Mouse (Mus musculus) midbrain, embryonic 15.5 days (tissue): ENCODE measurements around the gene Angptl8. TPM values are rescaled to one million over a fixed set of nuclear protein-coding genes. Genes with fewer than 3 reads are reported as not detected.
A peak's percentile ranks its signal among the peaks of the same experiment; 100 is the strongest.

ENCODE experiments used
- ATAC-seq: fragments of 200-750 bp; cut with Nextera tagmentation; replicated peaks from 2 replicates; pipeline ENCODE4 v1.8.0; 2017; ENCODE audit warnings: moderate TSS enrichment
- H3K27ac ChIP-seq: fragments of 300-500 bp; sonication (generic); 2 replicates; pipeline ENCODE4 v1.5.1; 2015; ENCODE audit warnings: mild to moderate bottlenecking, inconsistent platforms
- H3K27me3 ChIP-seq: fragments of 300-500 bp; sonication (generic); replicated peaks from 2 replicates; pipeline ENCODE4 v1.6.1; 2015; ENCODE audit warnings: inconsistent platforms
- H3K36me3 ChIP-seq: fragments of 300-500 bp; sonication (generic); replicated peaks from 2 replicates; pipeline ENCODE4 v1.6.1; 2015; ENCODE audit warnings: inconsistent platforms
- H3K4me1 ChIP-seq: fragments of 300-500 bp; sonication (generic); 2 replicates; pipeline ENCODE4 v1.6.1; 2015; ENCODE audit warnings: inconsistent platforms
- H3K4me2 ChIP-seq: fragments of 300-500 bp; sonication (generic); 2 replicates; pipeline ENCODE4 v1.6.1; 2015; ENCODE audit warnings: inconsistent platforms, mild to moderate bottlenecking, moderate library complexity
- H3K4me3 ChIP-seq: fragments of 300-500 bp; sonication (generic); 2 replicates; pipeline ENCODE4 v1.5.1; 2015; ENCODE audit warnings: mild to moderate bottlenecking, inconsistent platforms
- H3K9ac ChIP-seq: fragments of 300-500 bp; sonication (generic); 2 replicates; pipeline ENCODE4 v1.6.1; 2015; ENCODE audit warnings: mild to moderate bottlenecking, inconsistent platforms
- H3K9me3 ChIP-seq: fragments of 300-500 bp; sonication (generic); 2 replicates; pipeline ENCODE4 v1.6.1; 2016; ENCODE audit warnings: inconsistent platforms
- WGBS: fragments of 180-500 bp; shearing (Covaris S2); methylation state at CpG from one replicate; pipeline ENCODE4 v1.1.7; 2015; ENCODE audit warnings: mixed read lengths; 5-methylcytosine and 5-hydroxymethylcytosine counted together
- polyA plus RNA-seq: library from polyadenylated mRNA; unstranded; fragments of >200 nt; fragmentation: Nextera tagmentation; extraction: Ambion mirVana; gene quantifications from 2 replicates; pipeline ENCODE4 v1.2.1, GENCODE M21; 2015

Angptl8 gene
- polyA plus RNA-seq, 1 experiment from 2014 or later = 0.74 TPM

DNA sequence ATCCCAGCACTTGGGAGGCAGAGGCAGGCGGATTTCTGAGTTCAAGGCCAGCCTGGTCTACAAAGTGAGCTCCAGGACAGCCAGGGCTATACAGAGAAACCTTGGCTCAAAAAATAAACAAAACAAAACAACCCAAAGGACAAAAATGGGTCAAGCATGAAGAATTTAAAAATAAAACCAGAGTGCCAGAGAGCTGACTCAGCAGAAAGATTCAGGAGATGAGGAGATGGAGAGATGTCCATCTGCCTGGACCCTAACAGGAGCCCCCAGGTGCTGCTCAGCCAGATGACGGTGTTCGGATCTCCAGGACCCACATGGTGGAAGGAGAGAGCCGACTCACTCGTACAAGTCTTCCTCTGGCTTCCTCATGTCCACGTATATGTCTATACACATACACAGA lies 16.7 kb upstream of the Angptl8 start:
- Histone ChIP-seq H3K9ac (no peak overlapping the region), H3K27ac (no peak overlapping the region), H3K9me3 (no peaks in the 10 kb centered on the region), H3K4me2 (no peak overlapping the region), H3K4me3 (no peak overlapping the region), H3K4me1 (no peaks in the 10 kb centered on the region), H3K27me3 (no peaks in the 10 kb centered on the region), H3K36me3 (no peaks in the 10 kb centered on the region)
- ATAC-seq = no peak
- 94% methylated on average over 6 of the region's 6 CpGs for WGBS

DNA sequence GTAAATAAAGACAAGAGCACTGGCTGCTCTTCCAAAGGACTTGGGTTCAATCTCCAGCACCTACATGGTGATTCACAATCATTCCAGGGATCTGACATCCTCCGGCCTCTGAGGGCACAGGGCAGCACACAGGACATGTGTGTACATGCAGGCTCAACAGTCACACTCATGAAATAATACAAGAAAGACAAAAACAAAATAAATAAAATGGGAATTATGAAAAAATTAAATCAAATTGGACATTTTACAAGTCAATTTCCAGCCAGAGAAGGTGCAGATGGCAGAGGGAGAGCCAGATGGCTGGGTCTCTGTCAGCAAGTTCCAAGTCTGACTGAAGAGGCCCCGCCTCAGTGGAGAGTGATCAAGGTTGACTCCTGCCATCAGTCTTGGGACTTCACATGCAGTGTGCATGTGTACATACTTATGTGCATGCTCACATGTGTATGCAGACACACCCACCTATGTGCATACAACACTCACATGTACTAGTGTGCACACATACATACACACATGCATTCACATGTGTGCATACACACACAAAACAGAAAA lies 16.1 kb upstream of the Angptl8 start:
- Histone ChIP-seq H3K36me3 (no peaks in the 10 kb centered on the region), H3K9me3 (no peaks in the 10 kb centered on the region), H3K27ac (no peak overlapping the region), H3K9ac (no peak overlapping the region), H3K4me1 (no peaks in the 10 kb centered on the region), H3K4me3 (no peak overlapping the region), H3K4me2 (no peak overlapping the region), H3K27me3 (no peaks in the 10 kb centered on the region)
- ATAC-seq = no peak
- 99% methylated on average over 2 of the region's 2 CpGs for WGBS

GRCm38 (mm10) chr9:21820183-21820582 lies 15.1 kb upstream of the Angptl8 start:
- H3K4me3 ChIP-seq = no peak overlapping the region
- WGBS = 87% methylated on average over 12 of the region's 12 CpGs
- H3K4me1 ChIP-seq = no peaks in the 10 kb centered on the region
- no peak overlapping the region for H3K4me2 ChIP-seq
- H3K27me3 ChIP-seq = no peaks in the 10 kb centered on the region
- H3K36me3 ChIP-seq = no peaks in the 10 kb centered on the region
- H3K9ac ChIP-seq = no peak overlapping the region
- H3K9me3 ChIP-seq = no peaks in the 10 kb centered on the region
- no peak overlapping the region for H3K27ac ChIP-seq
- ATAC-seq = no peak

DNA sequence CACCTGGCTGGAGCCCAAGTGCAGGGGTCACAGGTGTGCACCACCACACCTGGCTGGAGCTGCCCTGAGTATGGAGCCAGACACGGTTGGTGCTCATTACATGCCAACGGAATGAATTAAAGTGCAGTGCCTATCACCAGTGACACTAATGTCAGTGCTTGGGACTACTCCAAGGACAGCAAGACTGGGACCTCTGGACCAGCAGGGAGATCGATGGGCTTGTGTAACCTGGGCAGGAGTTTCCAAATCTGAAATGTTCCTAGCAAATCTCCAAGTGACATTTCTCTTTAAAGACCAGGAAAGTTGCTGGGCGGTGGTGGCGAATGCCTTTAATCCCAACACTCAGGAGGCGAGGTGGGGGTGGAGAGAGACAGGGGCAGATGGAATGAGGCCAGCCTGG lies 12.6 kb upstream of the Angptl8 start:
- H3K27me3 ChIP-seq = no peaks in the 10 kb centered on the region
- H3K4me1 ChIP-seq = no peaks in the 10 kb centered on the region
- H3K9me3 ChIP-seq = no peaks in the 10 kb centered on the region
- no peaks in the 10 kb centered on the region for H3K36me3 ChIP-seq
- no peak overlapping the region for H3K4me3 ChIP-seq
- no peak overlapping the region for H3K27ac ChIP-seq
- WGBS = 81% methylated on average over 6 of the region's 6 CpGs
- no peak overlapping the region for H3K4me2 ChIP-seq
- no peak overlapping the region for H3K9ac ChIP-seq
- no peak for ATAC-seq

DNA sequence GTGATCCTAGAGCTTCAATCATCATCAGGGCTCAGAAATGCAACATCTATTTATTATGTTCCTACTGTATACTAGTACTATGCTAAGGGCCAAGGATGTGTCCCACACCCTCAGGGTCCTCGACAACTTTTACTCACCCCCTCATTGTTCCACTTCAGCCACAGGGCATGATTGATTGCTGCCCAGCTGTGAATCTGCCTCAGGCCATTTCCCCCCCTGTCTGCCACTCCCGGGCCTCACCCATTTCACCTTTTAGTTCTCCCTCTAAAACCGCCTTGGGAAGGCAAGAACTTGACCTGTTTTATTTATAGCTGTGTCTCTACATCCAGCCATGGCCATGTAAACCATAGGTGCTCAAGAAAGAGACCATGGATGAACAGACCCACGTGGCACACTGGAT lies 11.4 kb upstream of the Angptl8 start:
- H3K4me3 ChIP-seq = no peak overlapping the region
- ATAC-seq = no peak
- H3K9me3 ChIP-seq = no peaks in the 10 kb centered on the region
- H3K27ac ChIP-seq = no peak overlapping the region
- H3K9ac ChIP-seq = no peak overlapping the region
- H3K36me3 ChIP-seq = no peaks in the 10 kb centered on the region
- WGBS = 75% methylated on average over 4 of the region's 4 CpGs
- no peaks in the 10 kb centered on the region for H3K27me3 ChIP-seq
- H3K4me2 ChIP-seq = no peak overlapping the region
- no peaks in the 10 kb centered on the region for H3K4me1 ChIP-seq

GRCm38 (mm10) chr9:21824366-21824765 lies 10.9 kb upstream of the Angptl8 start:
- WGBS = 69% methylated on average over 10 of the region's 10 CpGs
- Histone ChIP-seq H3K4me1 (no peaks in the 10 kb centered on the region), H3K9ac (no peak overlapping the region), H3K4me3 (no peak overlapping the region), H3K9me3 (no peaks in the 10 kb centered on the region), H3K27ac (no peak overlapping the region), H3K36me3 (no peaks in the 10 kb centered on the region), H3K27me3 (no peaks in the 10 kb centered on the region), H3K4me2 (no peak overlapping the region)
- ATAC-seq = no peak

GRCm38 (mm10) chr9:21829834-21830460 lies 5.4 kb upstream of the Angptl8 start:
- Histone ChIP-seq H3K27me3 (no peaks in the 10 kb centered on the region), H3K27ac (no peak overlapping the region), H3K4me1 (no peaks in the 10 kb centered on the region), H3K9ac (no peak overlapping the region), H3K4me3 (no peak overlapping the region), H3K36me3 (no peaks in the 10 kb centered on the region), H3K9me3 (no peaks in the 10 kb centered on the region), H3K4me2 (no peak overlapping the region)
- no peak for ATAC-seq
- 91% methylated on average over 14 of the region's 14 CpGs for WGBS

GRCm38 (mm10) chr9:21830461-21830850 lies 4.9 kb upstream of the Angptl8 start:
- 85% methylated on average over 5 of the region's 5 CpGs for WGBS
- H3K36me3 ChIP-seq = no peaks in the 10 kb centered on the region
- H3K4me2 ChIP-seq = no peak overlapping the region
- no peak overlapping the region for H3K9ac ChIP-seq
- H3K9me3 ChIP-seq = no peaks in the 10 kb centered on the region
- no peak overlapping the region for H3K4me3 ChIP-seq
- H3K4me1 ChIP-seq = no peaks in the 10 kb centered on the region
- ATAC-seq = no peak
- no peak overlapping the region for H3K27ac ChIP-seq
- H3K27me3 ChIP-seq = no peaks in the 10 kb centered on the region

DNA sequence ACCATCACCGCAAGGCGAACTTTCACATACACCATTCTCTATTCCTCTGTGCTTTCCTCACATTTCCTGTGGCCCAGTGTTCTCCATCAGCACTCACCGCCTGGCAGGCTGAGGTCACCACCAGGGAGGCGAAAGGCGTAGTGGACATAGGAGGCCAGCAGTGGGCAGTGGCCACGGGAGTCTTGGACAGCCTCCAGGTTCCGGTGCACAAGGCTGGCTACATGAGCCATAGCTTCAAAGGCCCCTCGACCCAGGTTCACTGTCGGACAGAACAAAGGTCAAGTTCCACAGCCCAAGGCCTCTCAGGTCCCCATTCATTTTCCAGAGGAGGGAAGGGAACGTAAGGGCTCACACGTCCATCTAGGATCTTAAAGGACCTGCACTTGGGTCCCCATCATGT lies 4.4 kb upstream of the Angptl8 start:
- 84% methylated on average over 11 of the region's 11 CpGs for WGBS
- Histone ChIP-seq H3K4me1 (no peaks in the 10 kb centered on the region), H3K9ac (no peak overlapping the region), H3K27me3 (no peaks in the 10 kb centered on the region), H3K4me2 (no peak overlapping the region), H3K36me3 (no peaks in the 10 kb centered on the region), H3K4me3 (no peak overlapping the region), H3K27ac (no peak overlapping the region), H3K9me3 (no peaks in the 10 kb centered on the region)
- ATAC-seq = no peak

DNA sequence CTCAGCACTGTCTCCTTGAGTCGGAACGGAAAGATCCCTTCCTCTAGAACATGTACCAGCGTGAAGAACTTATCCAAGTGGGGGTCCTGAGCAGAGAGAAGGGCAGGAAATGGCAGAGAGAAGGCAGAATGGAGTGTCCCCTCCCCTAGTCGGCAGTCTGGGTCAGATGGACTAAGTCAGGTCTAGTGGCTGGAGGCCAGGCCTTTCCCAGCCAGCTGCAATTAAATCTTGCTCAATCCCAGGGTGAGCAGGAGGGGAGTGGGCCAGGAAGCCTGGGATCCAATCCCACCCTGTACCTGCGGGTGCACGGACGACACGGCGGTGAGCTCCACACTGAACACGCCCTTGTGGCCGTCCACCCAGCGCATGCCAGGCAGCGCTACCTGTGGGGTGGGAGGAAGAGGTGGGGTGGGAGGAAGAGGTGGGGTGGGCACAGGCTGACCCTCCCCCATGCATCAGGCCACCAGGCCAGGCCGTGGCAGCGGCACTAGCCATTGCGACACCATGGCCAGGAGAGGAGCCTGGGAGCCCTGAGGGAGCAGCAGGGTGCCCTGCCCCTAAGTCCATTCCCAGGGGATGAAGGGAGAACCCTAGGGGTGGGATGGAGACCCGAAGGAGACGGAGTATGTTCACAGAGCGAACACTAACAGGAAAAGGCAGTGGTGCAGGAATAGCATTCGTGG lies 3.6 kb upstream of the Angptl8 start:
- H3K27ac ChIP-seq = no peak overlapping the region
- no peak overlapping the region for H3K4me2 ChIP-seq
- no peaks in the 10 kb centered on the region for H3K4me1 ChIP-seq
- H3K9ac ChIP-seq = no peak overlapping the region
- no peak for ATAC-seq
- no peaks in the 10 kb centered on the region for H3K36me3 ChIP-seq
- H3K9me3 ChIP-seq = no peaks in the 10 kb centered on the region
- H3K27me3 ChIP-seq = no peaks in the 10 kb centered on the region
- H3K4me3 ChIP-seq = no peak overlapping the region
- WGBS = 93% methylated on average over 20 of the region's 20 CpGs

GRCm38 (mm10) chr9:21837690-21838089 lies 2.4 kb downstream of the Angptl8 start:
- H3K9ac ChIP-seq = no peak overlapping the region
- H3K9me3 ChIP-seq = no peaks in the 10 kb centered on the region
- H3K4me1 ChIP-seq = no peaks in the 10 kb centered on the region
- no peak for ATAC-seq
- H3K36me3 ChIP-seq = no peaks in the 10 kb centered on the region
- no peaks in the 10 kb centered on the region for H3K27me3 ChIP-seq
- 98% methylated on average over 2 of the region's 2 CpGs for WGBS
- H3K4me2 ChIP-seq = no peak overlapping the region
- no peak overlapping the region for H3K4me3 ChIP-seq
- no peak overlapping the region for H3K27ac ChIP-seq

GRCm38 (mm10) chr9:21840115-21840787 lies 4.9 kb downstream of the Angptl8 start:
- Histone ChIP-seq H3K27me3 (no peaks in the 10 kb centered on the region), H3K27ac (no peak overlapping the region), H3K4me3 (no peak overlapping the region), H3K4me1 (no peaks in the 10 kb centered on the region), H3K9me3 (no peaks in the 10 kb centered on the region), H3K4me2 (no peak overlapping the region), H3K9ac (no peak overlapping the region), H3K36me3 (no peaks in the 10 kb centered on the region)
- WGBS = 60% methylated on average over 8 of the region's 8 CpGs
- peak; percentile 71 for ATAC-seq
